Mouse (Mus musculus) heart, embryonic 14.5 days (tissue): Measurements from ENCODE around the gene Smim22. TPM values are rescaled to one million over a fixed set of nuclear protein-coding genes. Genes with fewer than 3 reads are reported as not detected.
A peak's percentile ranks its signal among the peaks of the same experiment; 100 is the strongest.

Experiments used
- ATAC-seq: fragments of 200-750 bp; cut with Nextera tagmentation; 2 replicates; pipeline ENCODE4 v1.8.0; 2017; ENCODE audit warnings: low read depth, moderate TSS enrichment; ENCODE audit not compliant: insufficient number of reproducible peaks, insufficient read depth, low FRiP score
- H3K27ac ChIP-seq, 2 experiments: fragments of 200-500 bp in 1 of 2; fragments of 300-500 bp in 1 of 2; sonication (generic) in 1 of 2; replicated peaks in 1 of 2; 2 replicates each; pipeline ENCODE4 v1.5.1; 2012 to 2014; ENCODE audit warnings: low read depth in 2 of 2, low read length in 2 of 2, control low read depth in 1 of 2, mild to moderate bottlenecking in 1 of 2, mixed read lengths in 1 of 2; ENCODE audit not compliant: control insufficient read depth in 1 of 2, insufficient read depth in 1 of 2
- H3K27me3 ChIP-seq: fragments of 300-500 bp; sonication (generic); 2 replicates; pipeline ENCODE4 v1.6.1; 2014; ENCODE audit warnings: mild to moderate bottlenecking, low read length, control low read depth; ENCODE audit not compliant: control insufficient read depth, insufficient read depth
- H3K36me3 ChIP-seq: fragments of 300-500 bp; sonication (generic); 2 replicates; pipeline ENCODE4 v1.6.1; 2014; ENCODE audit warnings: mild to moderate bottlenecking, control low read depth, low read length, mixed read lengths; ENCODE audit not compliant: control insufficient read depth, insufficient read depth
- H3K4me1 ChIP-seq, 2 experiments: fragments of 200-500 bp in 1 of 2; fragments of 300-500 bp in 1 of 2; sonication (generic) in 1 of 2; 2 replicates each; pipeline ENCODE4 v1.6.1; 2012 to 2014; ENCODE audit warnings: low read length in 2 of 2, control low read depth in 1 of 2, mixed read lengths in 1 of 2; ENCODE audit not compliant: control insufficient read depth in 2 of 2, insufficient read depth in 2 of 2
- H3K4me2 ChIP-seq: fragments of 300-500 bp; sonication (generic); 2 replicates; pipeline ENCODE4 v1.6.1; 2014; ENCODE audit warnings: mild to moderate bottlenecking, low read length
- H3K4me3 ChIP-seq, 2 experiments: fragments of 200-500 bp in 1 of 2; fragments of 300-500 bp in 1 of 2; sonication (generic) in 1 of 2; 2 replicates each; pipeline ENCODE4 v1.5.1; 2012 to 2014; ENCODE audit warnings: low read length in 2 of 2, mild to moderate bottlenecking in 2 of 2, control low read depth in 1 of 2, low read depth in 1 of 2, moderate library complexity in 1 of 2; ENCODE audit not compliant: control insufficient read depth in 1 of 2, insufficient read depth in 1 of 2
- H3K9ac ChIP-seq: fragments of 300-500 bp; sonication (generic); 2 replicates; pipeline ENCODE4 v1.6.1; 2014; ENCODE audit warnings: mild to moderate bottlenecking, low read length
- H3K9me3 ChIP-seq: fragments of 300-500 bp; sonication (generic); 2 replicates; pipeline ENCODE4 v1.6.1; 2016; ENCODE audit warnings: low read length, control low read depth; ENCODE audit not compliant: control insufficient read depth
- WGBS: fragments of 180-500 bp; shearing (Covaris S2); extraction: QIAGEN DNeasy Blood & Tissue Kit; methylation state at CpG from one replicate; pipeline ENCODE4 v1.1.7; 2014; 5-methylcytosine and 5-hydroxymethylcytosine counted together
- polyA plus RNA-seq: library from polyadenylated mRNA; unstranded; fragments of >200 nt; fragmentation: Nextera tagmentation; extraction: Ambion mirVana; gene quantifications from 2 replicates; pipeline ENCODE4 v1.2.1, GENCODE M21; 2014

The Smim22 gene
- polyA plus RNA-seq, 1 experiment from 2014 or later = 3.3 TPM

DNA sequence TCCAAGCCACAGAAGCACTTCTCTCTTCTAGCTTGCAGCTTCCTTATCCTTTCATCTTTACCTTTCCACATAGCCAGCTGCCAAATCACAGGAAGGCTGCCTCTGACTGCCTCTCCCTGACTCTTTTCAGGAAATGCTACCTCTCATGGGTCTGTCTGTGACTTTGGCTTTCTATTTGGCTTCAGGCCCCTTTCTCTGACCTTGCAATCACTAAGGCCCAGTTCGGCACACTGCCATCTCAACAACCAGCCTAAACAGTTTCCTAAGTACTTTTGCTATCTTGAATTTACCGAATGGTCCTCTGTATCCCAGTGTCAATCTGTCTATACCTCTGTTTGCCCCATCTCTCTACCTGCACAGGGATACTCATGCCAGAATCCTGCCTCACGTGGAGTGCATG, 28.5 kb downstream of the Smim22 start:
- Histone ChIP-seq H3K27ac (no peak overlapping the region), H3K4me3 (no peak overlapping the region), H3K36me3 (peaks cover 100% of the 10 kb centered on the region), H3K9ac (no peak overlapping the region), H3K4me2 (no peak overlapping the region), H3K27me3 (no peaks in the 10 kb centered on the region), H3K9me3 (no peaks in the 10 kb centered on the region), H3K4me1 (no peaks in the 10 kb centered on the region)
- 93% methylated on average over 3 of the region's 3 CpGs for WGBS
- no peak for ATAC-seq

DNA sequence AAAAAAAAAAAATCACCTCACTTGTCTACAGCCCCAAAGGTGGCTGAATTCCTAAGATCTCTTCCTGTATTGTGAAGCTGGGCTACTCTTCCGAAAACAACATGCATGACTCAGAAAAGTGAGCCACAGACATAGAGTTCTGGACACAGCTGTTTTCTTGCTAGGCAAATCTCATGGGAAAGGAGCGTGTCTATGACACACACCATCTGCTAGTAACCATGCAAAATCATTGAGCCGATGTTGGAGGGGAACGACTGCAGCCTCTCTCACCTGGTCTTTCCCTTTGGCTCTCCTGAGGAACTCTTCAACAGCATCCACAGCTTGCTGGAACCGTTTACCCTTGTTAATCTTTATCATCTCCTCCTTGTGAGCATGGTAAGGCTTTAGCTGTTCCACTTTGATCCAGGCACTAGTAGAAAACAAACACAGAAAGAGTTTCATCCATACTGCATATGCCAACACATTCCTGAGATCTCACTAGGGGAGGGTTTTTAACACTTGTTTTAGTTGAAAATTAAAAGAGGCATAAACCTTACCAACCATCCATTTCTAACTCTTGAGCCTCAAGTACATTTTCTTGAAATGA, 29.7 kb downstream of the Smim22 start:
- H3K4me2 ChIP-seq = no peak overlapping the region
- H3K9me3 ChIP-seq = no peaks in the 10 kb centered on the region
- H3K27ac ChIP-seq = no peak overlapping the region
- H3K9ac ChIP-seq = no peak overlapping the region
- H3K4me3 ChIP-seq = no peak overlapping the region
- ATAC-seq = no peak
- WGBS = 81% methylated on average over 5 of the region's 5 CpGs
- peaks cover 100% of the 10 kb centered on the region for H3K36me3 ChIP-seq
- no peaks in the 10 kb centered on the region for H3K4me1 ChIP-seq
- no peaks in the 10 kb centered on the region for H3K27me3 ChIP-seq

DNA sequence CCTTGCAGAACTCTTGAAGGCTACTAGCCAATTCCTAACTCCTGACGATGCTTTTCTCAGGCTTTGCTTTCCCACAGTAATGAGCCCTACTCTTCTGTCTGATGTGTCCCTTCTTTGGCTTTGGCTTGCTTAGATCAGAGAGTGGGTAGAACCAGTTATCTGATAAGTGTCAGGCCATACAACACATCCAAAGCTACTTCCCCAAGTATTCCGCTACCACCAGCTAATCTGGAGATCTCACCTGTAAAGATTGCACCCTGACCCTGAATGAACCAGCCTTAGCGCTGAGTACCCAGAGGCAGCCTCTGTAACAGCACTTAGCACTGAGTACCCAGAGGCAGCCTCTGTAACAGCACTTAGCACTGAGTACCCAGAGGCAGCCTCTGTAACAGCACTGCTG, 38.2 kb downstream of the Smim22 start:
- Histone ChIP-seq H3K27me3 (no peaks in the 10 kb centered on the region), H3K4me1 (peaks cover 2 to 12% of the 10 kb centered on the region in 2 experiments; a peak in 3 of 4 replicates), H3K4me3 (no peak overlapping the region), H3K36me3 (peaks cover 75% of the 10 kb centered on the region), H3K4me2 (no peak overlapping the region), H3K9ac (no peak overlapping the region), H3K9me3 (no peaks in the 10 kb centered on the region), H3K27ac (no peak overlapping the region)
- 92% methylated on average over 3 of the region's 3 CpGs for WGBS
- ATAC-seq = no peak

DNA sequence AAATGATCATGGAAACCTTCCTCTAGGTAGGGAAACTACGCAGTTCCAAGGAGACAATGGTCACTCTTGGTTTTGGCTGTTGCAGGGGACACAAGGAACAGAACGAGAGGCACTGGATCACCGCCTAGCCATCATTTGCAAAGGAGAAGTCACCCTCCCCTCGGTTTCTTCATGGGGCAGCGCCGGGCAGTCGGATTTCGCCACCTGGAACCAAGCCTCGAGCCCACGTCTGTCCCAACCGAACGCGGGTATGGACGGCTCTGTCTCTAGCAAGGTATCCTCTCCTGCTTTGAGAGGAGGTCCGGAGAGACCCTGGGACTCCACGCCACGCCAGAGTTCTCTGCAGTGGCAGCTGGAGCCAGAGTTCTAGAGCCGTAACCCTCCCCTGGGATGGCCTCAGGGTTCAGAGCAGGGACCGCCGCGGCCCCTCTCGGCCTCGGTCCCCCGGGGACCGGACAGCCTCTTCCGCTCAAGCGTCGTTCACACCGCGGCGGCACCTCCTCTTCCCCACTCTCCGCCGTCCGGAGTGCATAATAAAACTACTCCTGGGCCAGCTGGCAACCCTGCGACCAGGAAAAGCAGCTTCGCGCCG, 42.2 kb downstream of the Smim22 start:
- under 1% methylated on average over 38 of the region's 38 CpGs for WGBS
- Histone ChIP-seq H3K27ac (peak overlapping the region; percentile 87 to 89), H3K4me1 (peaks cover 2 to 23% of the 10 kb centered on the region in 2 experiments; a peak in 3 of 4 replicates), H3K9ac (peak overlapping the region; percentile 94), H3K4me3 (peak overlapping the region; percentile 80 to 81), H3K4me2 (peak overlapping the region; percentile 79), H3K27me3 (no peaks in the 10 kb centered on the region), H3K36me3 (peaks cover 57% of the 10 kb centered on the region), H3K9me3 (no peaks in the 10 kb centered on the region)
- ATAC-seq = peak; percentile 54

DNA sequence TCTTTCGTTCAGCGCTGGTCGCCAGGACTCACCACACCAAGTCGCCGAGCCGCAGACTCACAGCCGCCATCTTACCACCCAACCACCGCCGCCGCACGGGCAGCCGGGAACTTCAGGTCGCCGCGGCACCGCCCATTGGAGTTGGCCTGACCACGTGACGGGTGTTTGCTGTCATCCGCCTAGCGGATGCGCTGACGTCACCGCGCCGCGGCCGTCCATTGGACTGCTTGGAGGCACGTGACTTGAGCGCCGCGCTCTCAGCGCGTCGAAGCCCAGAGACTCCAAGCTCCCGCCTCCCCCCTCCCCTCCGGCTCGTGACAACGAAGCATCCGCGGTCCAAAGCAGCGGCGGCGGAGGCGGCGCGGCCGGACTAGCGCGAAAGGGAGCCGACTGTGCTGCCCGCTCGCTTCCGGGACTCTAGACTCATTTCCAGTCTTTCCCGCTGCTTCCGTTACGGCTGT, 42.7 kb downstream of the Smim22 start, which contains the start of the genes Glyr1 and Ubn1:
Gene Glyr1 (minus strand): TSS at position 90 of the 461 bp plus-strand sequence.
Gene Ubn1 (plus strand): TSS at position 284 of the 461 bp plus-strand sequence.
- H3K36me3 ChIP-seq = peaks cover 51% of the 10 kb centered on the region
- H3K27ac ChIP-seq = peak within 1 kb of the TSS; percentile 97 to 99
- H3K9ac ChIP-seq = peak within 1 kb of the TSS; percentile 97
- H3K4me3 ChIP-seq = peak within 1 kb of the TSS; percentile 80 to 89
- no peaks in the 10 kb centered on the region for H3K27me3 ChIP-seq
- H3K9me3 ChIP-seq = no peaks in the 10 kb centered on the region
- under 1% methylated on average over 37 of the region's 56 CpGs for WGBS
- H3K4me1 ChIP-seq = peaks cover 2 to 23% of the 10 kb centered on the region in 2 experiments; a peak in 3 of 4 replicates
- peak; percentile 98 for ATAC-seq
- peak within 1 kb of the TSS; percentile 79 for H3K4me2 ChIP-seq

DNA sequence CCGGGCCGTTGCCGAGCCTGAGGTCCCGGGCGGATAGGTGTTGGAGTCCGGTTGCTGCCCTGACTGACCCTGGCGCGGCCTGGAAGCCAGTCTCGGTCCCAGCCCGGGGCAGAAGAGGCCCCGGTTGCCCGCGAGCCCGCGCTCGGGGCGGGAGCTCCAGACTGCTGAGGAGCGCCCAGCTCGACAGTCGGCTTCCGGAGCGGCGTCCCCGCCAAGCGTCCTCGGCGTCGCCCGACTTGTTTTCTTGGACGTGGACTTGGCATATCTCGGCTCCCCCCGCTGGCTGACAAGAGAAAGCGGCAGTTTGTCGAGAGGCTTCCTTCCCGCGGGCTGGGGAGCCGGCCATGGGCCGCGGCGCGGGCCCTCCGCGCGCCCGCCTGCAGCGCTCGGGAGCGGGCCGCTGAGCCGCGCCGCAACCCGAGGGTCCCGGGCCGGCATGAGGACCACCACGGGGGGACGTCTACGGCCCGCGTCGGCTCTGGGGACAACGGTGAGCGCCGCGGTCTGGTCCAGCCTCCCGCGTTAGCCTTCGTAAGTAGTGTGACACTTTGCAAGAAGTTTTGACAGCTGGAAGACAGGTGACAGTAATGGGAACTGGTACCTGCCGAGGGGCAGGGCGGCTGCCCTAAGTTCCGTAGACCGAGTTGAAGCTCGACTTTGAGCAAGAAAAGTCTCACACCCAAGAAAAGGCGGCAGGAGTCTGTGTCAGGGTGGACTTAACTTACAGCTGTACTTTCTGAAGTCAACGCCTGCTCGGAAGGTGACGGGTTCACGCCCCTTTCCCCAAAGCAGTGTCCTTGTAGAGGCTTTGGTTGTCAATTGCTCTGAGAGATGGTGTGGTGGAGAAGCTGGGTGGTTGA, 43.4 kb downstream of the Smim22 start:
- Histone ChIP-seq H3K9me3 (no peaks in the 10 kb centered on the region), H3K4me1 (peaks cover 2 to 23% of the 10 kb centered on the region in 2 experiments; a peak in 3 of 4 replicates), H3K4me3 (peak overlapping the region; percentile 80 to 89), H3K27me3 (no peaks in the 10 kb centered on the region), H3K36me3 (peaks cover 51% of the 10 kb centered on the region), H3K4me2 (peak overlapping the region; percentile 79), H3K27ac (peak overlapping the region; percentile 97 to 99), H3K9ac (peak overlapping the region; percentile 97)
- under 1% methylated on average over 78 of the region's 78 CpGs for WGBS
- ATAC-seq = peak; percentile 67
